In genomic region chr19:58523736-58524394, GRCm38 (mm10) we compare ENCODE assay signal across 13 mouse cellular contexts. TPM values are rescaled to one million over a fixed set of nuclear protein-coding genes. Genes with fewer than 3 reads are reported as not detected.
DNase-seq lines count a peak whose midpoint lies in the region; ATAC-seq lines count a peak whose summit lies in the region.
"Had no signal": no experiment of that assay in that cellular context is flagged by ENCODE, and none has a peak within 500 bp of the region (broad histone marks: within the 10 kb centered on the region; RNA-seq: fewer than 3 reads in every experiment).

No protein-coding gene starts in this region.

- no peak for DNase-seq in hindbrain, embryonic 14.5 days (ENCODE audit: low spot score)
- DNase-seq in 3T3-L1 (ENCODE audit: low read depth, low spot score) (peak; percentile 94), R1 (ENCODE audit: low read depth, low spot score) (peak; percentile 33)
- peak; percentile 77 for DNase-seq in fibroblast of lung, adult 2 months (ENCODE audit: low read depth)
- no peak for DNase-seq in embryo, embryonic 9.5 days (ENCODE audit: extremely low spot score)
- DNase-seq in gastrocnemius, postnatal 4 days (ENCODE audit: low spot score in 2 of 2): no peak
- no peak for DNase-seq in spleen, postnatal 10 days (ENCODE audit: low spot score in 2 of 2)
- DNase-seq: kidney, postnatal 4 days had no signal

- H3K4me1 ChIP-seq in hindbrain, embryonic 16.5 days (ENCODE audit: control insufficient read depth, insufficient read depth, low read depth, low read length): no peaks in the 10 kb centered on the region
- no peaks in the 10 kb centered on the region for H3K4me1 ChIP-seq in hindbrain, embryonic 14.5 days (replicated peaks; ENCODE audit: control insufficient read depth, insufficient read depth, low read length)
- H3K4me1 ChIP-seq: liver, embryonic 15.5 days had no signal

- WGBS in hindbrain, embryonic 16.5 days: 48% methylated on average over 12 of the region's 12 CpGs
- 57% methylated on average over 12 of the region's 12 CpGs for WGBS in hindbrain, embryonic 14.5 days

- H3K36me3 ChIP-seq in hindbrain, embryonic 16.5 days (ENCODE audit: control insufficient read depth, insufficient read depth, low read length): no peaks in the 10 kb centered on the region
- no peaks in the 10 kb centered on the region for H3K36me3 ChIP-seq in hindbrain, embryonic 14.5 days (replicated peaks; ENCODE audit: control insufficient read depth, insufficient read depth)
- H3K36me3 ChIP-seq: heart, embryonic 10.5 days; liver, embryonic 15.5 days had no signal

- no peaks in the 10 kb centered on the region for H3K9me3 ChIP-seq in hindbrain, embryonic 16.5 days (ENCODE audit: control insufficient read depth, low read length)
- H3K9me3 ChIP-seq in hindbrain, embryonic 14.5 days (ENCODE audit: control insufficient read depth, low read length): no peaks in the 10 kb centered on the region
- H3K9me3 ChIP-seq: heart, embryonic 10.5 days; liver, embryonic 15.5 days had no signal

- peak overlapping the region; percentile 0; the same call in 1 of the 2 replicates for H3K4me2 ChIP-seq in hindbrain, embryonic 16.5 days (ENCODE audit: low read length)
- H3K4me2 ChIP-seq in hindbrain, embryonic 14.5 days (replicated peaks): no peak overlapping the region
- H3K4me2 ChIP-seq: liver, embryonic 15.5 days had no signal

- H3K27me3 ChIP-seq in hindbrain, embryonic 16.5 days (replicated peaks; ENCODE audit: control insufficient read depth, insufficient read depth, low read length): no peaks in the 10 kb centered on the region
- no peaks in the 10 kb centered on the region for H3K27me3 ChIP-seq in hindbrain, embryonic 14.5 days (ENCODE audit: control insufficient read depth, insufficient read depth, low read length)
- H3K27me3 ChIP-seq: liver, embryonic 15.5 days had no signal

- H3K4me3 ChIP-seq in hindbrain, embryonic 16.5 days (ENCODE audit: low read length): no peak overlapping the region
- H3K4me3 ChIP-seq in hindbrain, embryonic 14.5 days (replicated peaks; ENCODE audit: low read length): no peak overlapping the region
- H3K4me3 ChIP-seq: heart, embryonic 10.5 days; liver, embryonic 15.5 days had no signal

- H3K9ac ChIP-seq in hindbrain, embryonic 16.5 days (ENCODE audit: low read depth, low read length): no peak overlapping the region
- H3K9ac ChIP-seq in hindbrain, embryonic 14.5 days: no peak overlapping the region
- H3K9ac ChIP-seq: liver, embryonic 15.5 days had no signal

- ATAC-seq in hindbrain, embryonic 16.5 days: no peak
- ATAC-seq in hindbrain, embryonic 14.5 days (ENCODE audit: low FRiP score): no peak

- H3K27ac ChIP-seq in hindbrain, embryonic 16.5 days (ENCODE audit: low read depth, low read length): no peak overlapping the region
- no peak overlapping the region for H3K27ac ChIP-seq in hindbrain, embryonic 14.5 days
- H3K27ac ChIP-seq: heart, embryonic 10.5 days; liver, embryonic 15.5 days had no signal

RNA-seq across cellular contexts. Expression of gene Ccdc172, which starts 12.1 kb away (rescaled TPM):
- 0.24 TPM in 1 of 2 replicates, not detected in the other for polyA plus RNA-seq in hindbrain, embryonic 16.5 days (2015; fragmentation: Nextera tagmentation; extraction: Ambion mirVana)
- polyA plus RNA-seq in hindbrain, embryonic 14.5 days (2014; fragmentation: Nextera tagmentation; extraction: Ambion mirVana): not detected in 2 replicates
- total RNA-seq in gastrocnemius, postnatal 4 days (2021): not detected
- polyA plus RNA-seq: cortical plate, adult 2 months; heart, embryonic 10.5 days; liver, embryonic 15.5 days; stomach, embryonic 14.5 days had no signal

Comparison
In these comparisons a context has a peak if more than half of its experiments do, and no peak if none do; other contexts are left out.
1. DNase-seq: peak in 3T3-L1 (single experiment), R1 (single experiment) and fibroblast of lung, adult 2 months (single experiment); none in hindbrain, embryonic 14.5 days (single experiment), embryo, embryonic 9.5 days (single experiment), gastrocnemius, postnatal 4 days (0 of 2) and spleen, postnatal 10 days (0 of 2).